Mouse (Mus musculus) kidney, postnatal 0 days (tissue): ENCODE results near the gene Xrcc4. TPM values are rescaled to one million over a fixed set of nuclear protein-coding genes. Genes with fewer than 3 reads are reported as not detected.
A peak's percentile ranks its signal among the peaks of the same experiment; 100 is the strongest.
"Not testable (repeated sequence)": the region's sequence is repeated elsewhere in the genome, so short reads cannot be mapped to it uniquely, and the experiment has no call there.

Experiments used
- ATAC-seq: fragments of 200-750 bp; cut with Nextera tagmentation; replicated peaks from 2 replicates; pipeline ENCODE4 v1.8.0; 2017; ENCODE audit warnings: low read depth, moderate number of reproducible peaks, moderate TSS enrichment, moderate library complexity; ENCODE audit not compliant: low FRiP score
- DNase-seq: peaks from one replicate; pipeline ENCODE4 v3.0.0-alpha.2; 2016; ENCODE audit warnings: low spot score
- H3K27ac ChIP-seq: fragments of 300-500 bp; sonication (generic); 2 replicates; pipeline ENCODE4 v1.5.1; 2014; ENCODE audit warnings: mild to moderate bottlenecking
- H3K27me3 ChIP-seq: fragments of 300-500 bp; sonication (generic); 2 replicates; pipeline ENCODE4 v1.6.1; 2014; ENCODE audit warnings: low read length, mixed read lengths; ENCODE audit not compliant: insufficient read depth
- H3K36me3 ChIP-seq: fragments of 300-500 bp; sonication (generic); 2 replicates; pipeline ENCODE4 v1.6.1; 2014; ENCODE audit warnings: low read length, mixed read lengths; ENCODE audit not compliant: insufficient read depth
- H3K4me1 ChIP-seq: fragments of 300-500 bp; sonication (generic); replicated peaks from 2 replicates; pipeline ENCODE4 v1.6.1; 2014; ENCODE audit warnings: antibody characterized with exemption, low read length, mixed read lengths; ENCODE audit not compliant: insufficient read depth
- H3K4me2 ChIP-seq: fragments of 300-500 bp; sonication (generic); 2 replicates; pipeline ENCODE4 v1.6.1; 2014; ENCODE audit warnings: mild to moderate bottlenecking, low read length, moderate library complexity, mixed read lengths
- H3K4me3 ChIP-seq: fragments of 300-500 bp; sonication (generic); replicated peaks from 2 replicates; pipeline ENCODE4 v1.5.1; 2014; ENCODE audit warnings: low read depth, low read length
- H3K9ac ChIP-seq: fragments of 300-500 bp; sonication (generic); 2 replicates; pipeline ENCODE4 v1.6.1; 2014; ENCODE audit warnings: low read depth, low read length
- H3K9me3 ChIP-seq: fragments of 300-500 bp; sonication (generic); replicated peaks from 2 replicates; pipeline ENCODE4 v1.6.1; 2016; ENCODE audit warnings: low read length, inconsistent platforms, mixed read lengths
- CTCF ChIP-seq: IDR thresholded peaks from 2 replicates; pipeline ENCODE4 v1.5.1; 2016; ENCODE audit warnings: antibody characterized with exemption, low read depth, mild to moderate bottlenecking, moderate library complexity
- WGBS: fragments of 180-500 bp; shearing (Covaris S2); extraction: QIAGEN DNeasy Blood & Tissue Kit; methylation state at CpG from one replicate; pipeline ENCODE4 v1.1.7; 2014; 5-methylcytosine and 5-hydroxymethylcytosine counted together
- polyA plus RNA-seq: library from polyadenylated mRNA; unstranded; fragments of >200 nt; fragmentation: Nextera tagmentation; extraction: Ambion mirVana; gene quantifications from 2 replicates; pipeline ENCODE4 v1.2.1, GENCODE M21; 2015

Xrcc4 gene
- polyA plus RNA-seq, result 19.9 and 20.8 TPM in 2 replicates

GRCm38 (mm10) chr13:90088962-90089824 is at the start of gene Xrcc4, which contains the start of gene Tmem167:
TSS of gene Xrcc4 (minus strand) at chr13:90089608.
TSS of gene Tmem167 (plus strand) at chr13:90089123.
- DNase-seq (peak; percentile 100), ATAC-seq (peak; percentile 100)
- peak within 1 kb of the TSS; percentile 86 for H3K4me3 ChIP-seq
- no peaks in the 10 kb centered on the region for H3K4me1 ChIP-seq
- H3K4me2 ChIP-seq, result peak within 1 kb of the TSS; percentile 65
- H3K36me3 ChIP-seq, result no peaks in the 10 kb centered on the region
- H3K27me3 ChIP-seq, result no peaks in the 10 kb centered on the region
- TF ChIP-seq CTCF, result no peak
- 2% methylated on average over 41 of the region's 41 CpGs for WGBS
- peak within 1 kb of the TSS; percentile 82 for H3K9ac ChIP-seq
- H3K27ac ChIP-seq, result peak within 1 kb of the TSS; percentile 86
- H3K9me3 ChIP-seq, result no peaks in the 10 kb centered on the region

GRCm38 (mm10) chr13:90136156-90136910 is 46.9 kb upstream of the Xrcc4 start:
- Histone ChIP-seq H3K36me3 (no peaks in the 10 kb centered on the region), H3K27me3 (no peaks in the 10 kb centered on the region), H3K4me2 (no peak overlapping the region), H3K27ac (no peak overlapping the region), H3K9ac (no peak overlapping the region), H3K9me3 (no peaks in the 10 kb centered on the region), H3K4me3 (no peak overlapping the region), H3K4me1 (no peaks in the 10 kb centered on the region)
- WGBS, result 80% methylated on average over 3 of the region's 3 CpGs
- TF ChIP-seq CTCF, result no peak
- ATAC-seq (no peak), DNase-seq (peak; percentile 24)

GRCm38 (mm10) chr13:90111681-90112080 is 22.3 kb upstream of the Xrcc4 start:
- no peaks in the 10 kb centered on the region for H3K36me3 ChIP-seq

GRCm38 (mm10) chr13:90108746-90109145 is 19.3 kb upstream of the Xrcc4 start:
- not testable (repeated sequence) for ATAC-seq, H3K27me3 ChIP-seq, H3K4me3 ChIP-seq, H3K9me3 ChIP-seq, H3K9ac ChIP-seq, H3K27ac ChIP-seq, H3K4me2 ChIP-seq, DNase-seq, H3K4me1 ChIP-seq
- peaks cover 11% of the 10 kb centered on the region for H3K36me3 ChIP-seq
- WGBS, result 82% methylated on average over 5 of the region's 5 CpGs

More at GRCm38 (mm10) chr13:90111681-90112080, 22.3 kb upstream of the Xrcc4 start:
- no peaks in the 10 kb centered on the region for H3K9me3 ChIP-seq
- no peaks in the 10 kb centered on the region for H3K27me3 ChIP-seq
- 0 out of 2 replicates have a peak, but pooled peaks cover 3% of the 10 kb centered on the region for H3K4me1 ChIP-seq
- no peak overlapping the region for H3K27ac ChIP-seq
- H3K4me3 ChIP-seq, result no peak overlapping the region
- no peak for TF ChIP-seq CTCF
- 28% methylated on average over 1 of the region's 1 CpGs for WGBS
- no peak overlapping the region for H3K4me2 ChIP-seq
- no peak overlapping the region for H3K9ac ChIP-seq
- ATAC-seq (no peak), DNase-seq (peak; percentile 76)

GRCm38 (mm10) chr13:90106139-90106538 is 16.7 kb upstream of the Xrcc4 start:
- Histone ChIP-seq H3K4me2 (no peak overlapping the region), H3K27me3 (no peaks in the 10 kb centered on the region), H3K36me3 (peaks cover 17% of the 10 kb centered on the region), H3K4me1 (0 out of 2 replicates have a peak, but pooled peaks cover 2% of the 10 kb centered on the region), H3K27ac (no peak overlapping the region), H3K4me3 (no peak overlapping the region), H3K9ac (no peak overlapping the region), H3K9me3 (no peaks in the 10 kb centered on the region)
- DNase-seq (no peak), ATAC-seq (0 out of 2 replicates have a peak, but pooled peaks have one; percentile 36)
- no peak for TF ChIP-seq CTCF
- WGBS, result 67% methylated on average over 7 of the region's 7 CpGs

- ATAC-seq, result no peak
- TF ChIP-seq CTCF, result no peak
- Histone ChIP-seq H3K36me3 (peaks cover 17% of the 10 kb centered on the region), H3K4me1 (no peaks in the 10 kb centered on the region), H3K27ac (no peak overlapping the region), H3K4me2 (no peak overlapping the region), H3K27me3 (no peaks in the 10 kb centered on the region), H3K9me3 (no peaks in the 10 kb centered on the region), H3K9ac (no peak overlapping the region), H3K4me3 (no peak overlapping the region)
- DNase-seq, result no peak
Observed at GRCm38 (mm10) chr13:90101514-90101913, 12.1 kb upstream of the Xrcc4 start.
